Mouse (Mus musculus): ENCODE data around the gene Gm36245. TPM values are rescaled to one million over a fixed set of nuclear protein-coding genes. Genes with fewer than 3 reads are reported as not detected.
"Not testable (repeated sequence)": the region's sequence is repeated elsewhere in the genome, so short reads cannot be mapped to it uniquely, and the experiment has no call there.

Gm36245 gene
- total RNA-seq (2021) = not detected
- long read RNA-seq, experiment 1 = 0 reads
- long read RNA-seq, experiment 2 = 0 reads

DNA sequence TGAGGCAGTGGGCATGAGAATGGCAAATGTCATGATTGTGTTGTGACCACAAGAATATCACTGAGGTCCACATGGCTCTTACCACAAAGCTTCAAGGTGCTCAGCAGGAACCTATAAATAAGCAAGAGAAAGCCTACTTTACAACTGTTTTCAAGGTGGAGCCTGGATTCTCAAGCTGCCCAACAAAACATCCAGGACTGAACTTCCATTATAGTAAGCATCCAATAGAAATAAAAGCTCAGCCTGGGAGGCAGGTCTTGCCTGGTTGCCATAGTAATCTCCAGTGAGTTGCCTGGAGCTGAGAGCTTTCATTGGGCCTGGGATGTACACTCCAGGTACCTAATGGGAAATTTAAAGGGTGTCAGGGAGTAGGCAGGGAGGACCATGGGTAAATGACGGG lies at the start of gene Gm36245:
TSS of gene Gm36245 (plus strand) at position 301 of the 400 bp plus-strand sequence.
- no peak for DNase-seq (ENCODE audit: low spot score)

- DNase-seq (ENCODE audit: low spot score) = no peak
Measured at GRCm38 (mm10) chr15:77561792-77562191, 37.3 kb upstream of the Gm36245 start, which contains the start of gene 1700025B11Rik. Gene 1700025B11Rik (minus strand): TSS chr15:77561892.

GRCm38 (mm10) chr15:77563219-77563618 lies 35.8 kb upstream of the Gm36245 start:
- DNase-seq (ENCODE audit: low spot score) = no peak

- no peak for DNase-seq (ENCODE audit: low spot score)
Measured at GRCm38 (mm10) chr15:77578801-77579200, 20.3 kb upstream of the Gm36245 start.

- no peak for DNase-seq (ENCODE audit: low spot score)
Measured at GRCm38 (mm10) chr15:77579311-77579710, 19.7 kb upstream of the Gm36245 start.

GRCm38 (mm10) chr15:77581681-77582080 lies 17.4 kb upstream of the Gm36245 start:
- peak; percentile 27 for DNase-seq (ENCODE audit: low spot score)

DNA sequence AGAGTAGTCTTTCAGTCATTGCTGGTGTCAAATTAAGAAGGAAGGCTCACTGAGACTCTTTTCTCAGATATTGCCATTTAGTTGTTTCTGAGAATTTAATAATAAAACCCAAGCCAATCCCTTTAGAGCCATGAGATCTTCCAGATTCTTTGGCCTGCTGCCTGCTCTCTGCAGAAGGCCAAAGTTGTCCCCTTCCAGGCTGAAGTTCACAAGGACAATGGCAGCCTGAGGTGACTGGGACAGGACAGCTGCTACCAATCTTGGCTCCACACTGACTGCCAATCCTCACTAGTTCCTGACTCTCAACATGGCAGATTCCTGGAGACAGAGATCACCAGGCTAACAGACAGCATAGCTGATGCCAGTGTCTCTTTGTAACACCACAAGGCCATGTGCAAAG lies 12.0 kb upstream of the Gm36245 start:
- DNase-seq (ENCODE audit: low spot score) = no peak

DNA sequence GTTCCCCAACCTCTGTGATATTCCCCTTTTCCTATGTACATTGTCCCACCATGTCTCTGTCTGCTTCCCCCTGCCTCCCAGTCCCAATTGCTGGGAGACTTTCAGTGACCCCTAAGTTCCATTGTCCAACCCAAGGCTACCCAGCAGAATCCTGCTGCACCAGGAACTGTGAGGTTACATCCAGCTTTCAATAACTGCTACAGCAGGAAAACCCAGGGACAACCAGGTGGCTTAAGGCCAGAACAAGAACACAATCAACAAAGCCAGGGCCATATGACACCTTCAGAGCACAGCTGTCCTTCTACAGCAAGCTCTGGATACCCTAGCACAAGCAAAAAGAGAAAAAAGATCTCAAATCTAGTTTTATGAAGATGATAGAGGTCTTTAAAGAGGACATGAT lies 10.1 kb upstream of the Gm36245 start:
- no peak for DNase-seq (ENCODE audit: low spot score)

- no peak for DNase-seq (ENCODE audit: low spot score)
Measured at GRCm38 (mm10) chr15:77590881-77591280, 8.2 kb upstream of the Gm36245 start.

GRCm38 (mm10) chr15:77593557-77593956 lies 5.5 kb upstream of the Gm36245 start:
- no peak for DNase-seq (ENCODE audit: low spot score)

DNA sequence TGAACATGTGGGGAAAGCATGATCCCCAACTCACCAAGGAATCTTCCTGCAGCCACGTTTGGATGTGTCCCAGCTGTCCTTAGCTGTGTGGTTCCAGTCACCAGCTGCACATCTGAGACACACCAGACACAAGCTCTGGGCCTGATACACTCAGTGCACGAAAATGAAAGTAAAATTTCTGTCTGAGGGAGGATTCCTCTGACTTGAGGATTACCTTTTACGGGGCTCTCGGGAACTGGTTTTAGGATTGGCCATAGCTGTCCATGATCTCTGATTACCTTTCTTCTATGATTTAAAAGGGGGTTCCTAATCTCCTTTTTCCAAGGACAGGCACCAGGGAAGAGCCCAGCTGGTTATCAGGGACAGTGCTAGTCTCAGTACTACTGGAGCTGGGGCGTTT lies 3.1 kb upstream of the Gm36245 start, which contains the start of gene Apol10b:
TSS of gene Apol10b (minus strand) at position 165 of the 400 bp plus-strand sequence.
- no peak for DNase-seq (ENCODE audit: low spot score)

GRCm38 (mm10) chr15:77598429-77598828 lies 629 bp upstream of the Gm36245 start:
- no peak for DNase-seq (ENCODE audit: low spot score)

DNA sequence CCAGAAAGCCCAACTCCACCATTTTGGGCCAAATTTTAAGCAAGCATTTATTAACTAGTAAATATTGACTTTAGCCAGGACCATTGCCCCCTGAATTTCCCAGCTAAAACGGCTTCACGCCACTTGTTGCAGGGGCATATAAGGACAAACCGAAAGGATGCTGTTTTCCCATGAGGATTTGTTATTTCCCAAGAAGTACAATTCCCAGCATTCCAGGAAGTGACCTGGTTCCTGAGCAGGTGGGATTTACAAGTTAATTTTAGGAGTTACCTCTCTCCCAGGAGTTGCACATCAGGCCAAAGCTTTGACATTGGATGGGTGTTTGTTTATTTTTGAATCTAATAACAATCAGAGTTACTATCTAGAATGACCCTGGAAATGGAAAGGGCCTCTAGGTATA lies 7.0 kb downstream of the Gm36245 start:
- no peak for DNase-seq (ENCODE audit: low spot score)

DNA sequence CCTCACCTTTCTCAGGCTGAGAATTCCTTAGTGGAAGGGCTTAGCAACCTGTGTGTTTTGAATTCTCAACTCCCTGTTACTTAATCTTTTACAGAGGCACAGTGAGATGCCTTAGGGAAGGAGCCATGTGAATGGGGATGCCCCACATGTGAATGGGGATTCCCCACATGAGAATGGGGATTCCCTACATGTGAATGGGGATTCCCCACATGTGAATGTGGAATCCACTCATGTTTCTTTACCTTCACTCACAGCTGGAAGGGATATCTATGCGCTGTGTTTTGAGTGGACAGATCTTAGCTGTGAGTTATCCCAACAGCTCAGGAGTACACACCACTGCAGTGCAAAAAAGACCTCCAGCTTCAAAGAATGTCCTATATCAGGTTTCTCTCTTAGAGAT lies 25.7 kb downstream of the Gm36245 start:
- DNase-seq (ENCODE audit: low spot score) = no peak

DNA sequence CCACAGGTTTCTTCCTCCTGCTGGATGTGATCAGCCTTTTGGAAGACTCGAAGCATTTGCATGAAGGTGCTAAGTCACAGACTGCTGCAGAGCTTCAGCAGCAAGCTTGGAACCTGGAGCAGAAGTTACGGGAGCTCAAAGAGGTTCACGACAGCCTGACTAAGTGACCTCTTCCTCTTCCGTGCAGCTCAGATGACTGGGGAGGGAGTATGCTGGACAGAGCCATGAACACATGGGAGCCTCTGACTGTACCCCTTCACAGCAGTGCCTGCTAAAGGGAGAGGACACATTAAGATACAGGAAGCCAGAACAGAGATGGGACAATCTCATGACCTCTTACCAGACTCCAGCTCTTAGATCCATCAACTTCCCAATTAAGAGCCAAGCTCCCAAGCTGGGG lies 27.4 kb downstream of the Gm36245 start:
- DNase-seq (ENCODE audit: low spot score) = not testable (repeated sequence)

GRCm38 (mm10) chr15:77628647-77629046 lies 29.6 kb downstream of the Gm36245 start:
- not testable (repeated sequence) for DNase-seq (ENCODE audit: low spot score)

DNA sequence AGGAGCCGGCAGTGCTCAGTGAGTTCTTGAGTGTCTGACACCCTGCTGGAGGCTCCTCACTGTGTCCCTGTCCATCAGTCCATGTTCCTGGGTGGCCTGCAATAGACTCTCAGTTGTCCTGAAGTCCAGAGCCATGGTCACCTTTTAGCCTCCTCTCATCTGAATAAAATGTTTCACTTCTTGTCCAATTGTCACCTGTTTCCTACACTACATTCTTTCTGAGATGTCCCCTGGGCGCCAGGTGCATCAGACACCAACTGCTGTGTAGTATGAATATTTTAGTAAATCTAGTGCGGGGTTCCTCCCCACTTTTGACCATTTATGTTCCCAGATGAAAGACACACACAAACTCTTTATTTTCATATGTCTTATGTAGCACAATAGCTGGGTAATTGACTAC lies 30.8 kb downstream of the Gm36245 start:
- DNase-seq (ENCODE audit: low spot score) = not testable (repeated sequence)

DNA sequence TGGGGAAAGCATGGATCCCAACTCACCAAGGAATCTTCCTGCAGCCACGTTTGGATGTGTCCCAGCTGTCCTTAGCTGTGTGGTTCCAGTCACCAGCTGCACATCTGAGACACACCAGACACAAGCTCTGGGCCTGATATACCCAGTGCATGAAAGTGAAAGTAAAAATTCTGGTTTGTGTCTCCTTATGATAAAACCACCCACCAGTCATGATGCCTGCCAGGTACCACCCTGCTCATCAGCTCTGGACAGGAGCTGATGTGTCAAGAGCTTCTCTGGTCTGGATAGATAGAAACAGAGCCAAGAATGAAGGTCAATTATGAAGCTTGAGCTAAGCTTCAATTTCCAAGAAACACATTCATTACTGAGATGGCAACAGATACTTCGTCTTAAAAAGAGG lies 44.1 kb downstream of the Gm36245 start, which contains the start of gene Apol11b:
TSS of gene Apol11b (minus strand) at position 111 of the 400 bp plus-strand sequence.
- DNase-seq (ENCODE audit: low spot score) = not testable (repeated sequence)

- DNase-seq (ENCODE audit: low spot score) = not testable (repeated sequence)
Measured at GRCm38 (mm10) chr15:77651143-77651542, 52.1 kb downstream of the Gm36245 start.

Other genes starting within 250 kb of the Gm36245 start
- gene Apol7a, start 200.1 kb upstream of the Gm36245 start, total RNA-seq (2021) = 1 to 10 TPM in 1 of 2 experiments, under 1 TPM in 1; 0.76 to 1.1 TPM
- not detected for gene Apol9a, start 188.1 kb upstream of the Gm36245 start, total RNA-seq (2021)
- under 1 TPM in 1 of 2 experiments, not detected in 1; 0.16 TPM for gene Apol7b, start 151.8 kb upstream of the Gm36245 start, total RNA-seq (2021)
- not detected for gene Apol10a, start 122.2 kb upstream of the Gm36245 start, total RNA-seq (2021)
- not detected for gene Apol11a, start 91.0 kb upstream of the Gm36245 start, total RNA-seq (2021)
- gene Apol7c, start 65.9 kb upstream of the Gm36245 start, total RNA-seq (2021) = not detected
- not detected for gene 1700025B11Rik, start 37.4 kb upstream of the Gm36245 start, total RNA-seq (2021)
- 1 to 10 TPM in 1 of 2 experiments, under 1 TPM in 1; 0.27 to 1.2 TPM for gene Apol10b, start 3.1 kb upstream of the Gm36245 start, total RNA-seq (2021)
- under 1 TPM in 1 of 2 experiments, not detected in 1; 0.14 TPM for gene Apol11b, start 44.0 kb downstream of the Gm36245 start, total RNA-seq (2021)
- not detected for gene Apol7e, start 99.6 kb downstream of the Gm36245 start, total RNA-seq (2021)
- not detected for gene Apol9b, start 129.8 kb downstream of the Gm36245 start, total RNA-seq (2021)
- under 1 TPM; 0.07 to 0.73 TPM for gene Apol8, start 157.7 kb downstream of the Gm36245 start, total RNA-seq (2021)
- gene Myh9, start 242.9 kb downstream of the Gm36245 start, total RNA-seq (2021) = 10 to 100 TPM; 42.8 to 63.0 TPM